Mouse (Mus musculus) E14TG2a.4 (cell line): Measurements from ENCODE around the gene Snrpc.

ENCODE experiments used
- CTCF ChIP-seq: conservative IDR thresholded peaks from 2 replicates; pipeline ENCODE4 v1.5.1; 2014; ENCODE audit warnings: low read length
- POU5F1 ChIP-seq: IDR thresholded peaks from 2 replicates; pipeline ENCODE4 v1.6.1; 2014; ENCODE audit warnings: low read length, borderline replicate concordance

DNA sequence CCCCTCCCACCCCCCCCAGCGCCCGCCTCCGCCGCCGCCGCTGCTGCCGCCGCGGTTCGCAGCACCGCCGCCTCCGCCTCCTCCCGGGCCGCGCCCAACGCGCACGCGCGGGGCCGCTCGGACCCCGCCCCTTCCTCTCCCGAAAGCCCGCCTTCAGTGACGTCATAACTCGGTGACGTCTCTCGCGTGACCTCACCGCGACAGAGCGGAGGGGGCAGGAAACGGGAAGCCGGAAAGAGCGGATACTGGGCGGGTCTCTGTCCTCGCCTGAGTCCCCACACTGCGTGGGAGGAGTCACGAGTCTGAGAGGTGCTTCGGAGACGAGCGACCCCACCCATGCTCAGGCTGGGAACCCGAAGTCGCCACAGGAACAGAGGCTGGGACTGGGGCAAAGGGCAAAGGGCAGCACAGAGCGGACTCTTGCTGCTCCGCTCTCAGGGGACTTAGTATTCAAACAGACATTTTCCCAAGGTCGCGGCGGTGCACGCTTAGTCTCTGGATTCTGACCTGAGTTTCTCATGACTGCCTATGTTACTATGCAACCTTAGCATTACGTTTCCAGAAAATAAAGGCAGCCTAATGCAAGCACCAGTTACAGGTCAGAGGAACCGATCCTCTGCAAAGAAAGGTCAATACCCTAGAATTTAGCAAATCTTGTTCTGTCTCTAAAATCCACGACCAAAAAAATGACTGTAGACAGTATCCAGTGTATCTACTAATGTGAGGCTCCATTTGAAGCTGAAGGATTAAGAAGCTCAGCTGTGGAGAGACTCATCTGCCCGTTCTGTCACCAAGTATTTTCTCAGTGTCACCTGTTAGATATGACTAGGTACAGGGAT, 17.2 kb upstream of the Snrpc start, which contains the start of gene D17Wsu92e:
- TF ChIP-seq POU5F1: no peak
- TF ChIP-seq CTCF: no peak
